Mouse (Mus musculus) embryonic facial prominence, embryonic 14.5 days (tissue): ENCODE results near the gene Gm14862. TPM values are rescaled to one million over a fixed set of nuclear protein-coding genes. Genes with fewer than 3 reads are reported as not detected.
A peak's percentile ranks its signal among the peaks of the same experiment; 100 is the strongest.

Source experiments
- ATAC-seq: fragments of 200-750 bp; cut with Nextera tagmentation; 2 replicates; pipeline ENCODE4 v1.8.0; 2017; ENCODE audit warnings: low read depth, moderate number of reproducible peaks, moderate TSS enrichment
- DNase-seq: peaks from one replicate; pipeline ENCODE4 v3.0.0-alpha.2; 2015; ENCODE audit warnings: low spot score
- H3K27ac ChIP-seq: fragments of 300-500 bp; sonication (generic); replicated peaks from 2 replicates; pipeline ENCODE4 v1.5.1; 2014; ENCODE audit warnings: low read depth, mild to moderate bottlenecking, low read length, moderate library complexity
- H3K27me3 ChIP-seq: fragments of 300-500 bp; sonication (generic); replicated peaks from 2 replicates; pipeline ENCODE4 v1.6.1; 2014; ENCODE audit warnings: low read length; ENCODE audit not compliant: control insufficient read depth, insufficient read depth
- H3K36me3 ChIP-seq: fragments of 300-500 bp; sonication (generic); 2 replicates; pipeline ENCODE4 v1.6.1; 2014; ENCODE audit warnings: low read length, mixed read lengths; ENCODE audit not compliant: control insufficient read depth, insufficient read depth
- H3K4me1 ChIP-seq: fragments of 300-500 bp; sonication (generic); 2 replicates; pipeline ENCODE4 v1.6.1; 2014; ENCODE audit warnings: antibody characterized with exemption, low read length; ENCODE audit not compliant: control insufficient read depth, insufficient read depth
- H3K4me2 ChIP-seq: fragments of 300-500 bp; sonication (generic); 2 replicates; pipeline ENCODE4 v1.6.1; 2014; ENCODE audit warnings: low read depth, mild to moderate bottlenecking, low read length, moderate library complexity, mixed read lengths
- H3K4me3 ChIP-seq: fragments of 300-500 bp; sonication (generic); 2 replicates; pipeline ENCODE4 v1.5.1; 2014; ENCODE audit warnings: low read depth, mild to moderate bottlenecking, low read length
- H3K9ac ChIP-seq: fragments of 300-500 bp; sonication (generic); 2 replicates; pipeline ENCODE4 v1.6.1; 2014; ENCODE audit warnings: low read depth, mild to moderate bottlenecking, low read length, moderate library complexity, mixed read lengths
- H3K9me3 ChIP-seq: fragments of 300-500 bp; sonication (generic); 2 replicates; pipeline ENCODE4 v1.6.1; 2016; ENCODE audit warnings: low read length; ENCODE audit not compliant: control insufficient read depth
- WGBS: fragments of 180-500 bp; shearing (Covaris S2); extraction: QIAGEN DNeasy Blood & Tissue Kit; methylation state at CpG from one replicate; pipeline ENCODE4 v1.1.7; 2014; 5-methylcytosine and 5-hydroxymethylcytosine counted together
- polyA plus RNA-seq: library from polyadenylated mRNA; unstranded; fragments of >200 nt; fragmentation: Nextera tagmentation; extraction: Ambion mirVana; gene quantifications from 2 replicates; pipeline ENCODE4 v1.2.1, GENCODE M21; 2014

The Gm14862 gene
- polyA plus RNA-seq, 1 experiment from 2014 or later, result not detected

GRCm38 (mm10) chrX:9244603-9245336 is 11.9 kb downstream of the Gm14862 start:
- no peak overlapping the region for H3K4me2 ChIP-seq
- DNase-seq (no peak), ATAC-seq (no peak)
- WGBS, result 62% methylated on average over 12 of the region's 12 CpGs
- H3K4me3 ChIP-seq, result no peak overlapping the region
- no peak overlapping the region for H3K9ac ChIP-seq
- no peak overlapping the region for H3K27ac ChIP-seq
- H3K27me3 ChIP-seq, result no peaks in the 10 kb centered on the region
- H3K9me3 ChIP-seq, result no peaks in the 10 kb centered on the region
- H3K36me3 ChIP-seq, result no peaks in the 10 kb centered on the region
- no peaks in the 10 kb centered on the region for H3K4me1 ChIP-seq

GRCm38 (mm10) chrX:9243381-9243864 is 13.3 kb downstream of the Gm14862 start:
- ATAC-seq (peak; percentile 71; the same call in 1 of the 2 replicates), DNase-seq (peak; percentile 75)
- no peak overlapping the region for H3K27ac ChIP-seq
- H3K27me3 ChIP-seq, result no peaks in the 10 kb centered on the region
- no peak overlapping the region for H3K4me2 ChIP-seq
- no peaks in the 10 kb centered on the region for H3K9me3 ChIP-seq
- H3K4me1 ChIP-seq, result no peaks in the 10 kb centered on the region
- WGBS, result 36% methylated on average over 8 of the region's 8 CpGs
- H3K36me3 ChIP-seq, result no peaks in the 10 kb centered on the region
- H3K9ac ChIP-seq, result no peak overlapping the region
- H3K4me3 ChIP-seq, result no peak overlapping the region

DNA sequence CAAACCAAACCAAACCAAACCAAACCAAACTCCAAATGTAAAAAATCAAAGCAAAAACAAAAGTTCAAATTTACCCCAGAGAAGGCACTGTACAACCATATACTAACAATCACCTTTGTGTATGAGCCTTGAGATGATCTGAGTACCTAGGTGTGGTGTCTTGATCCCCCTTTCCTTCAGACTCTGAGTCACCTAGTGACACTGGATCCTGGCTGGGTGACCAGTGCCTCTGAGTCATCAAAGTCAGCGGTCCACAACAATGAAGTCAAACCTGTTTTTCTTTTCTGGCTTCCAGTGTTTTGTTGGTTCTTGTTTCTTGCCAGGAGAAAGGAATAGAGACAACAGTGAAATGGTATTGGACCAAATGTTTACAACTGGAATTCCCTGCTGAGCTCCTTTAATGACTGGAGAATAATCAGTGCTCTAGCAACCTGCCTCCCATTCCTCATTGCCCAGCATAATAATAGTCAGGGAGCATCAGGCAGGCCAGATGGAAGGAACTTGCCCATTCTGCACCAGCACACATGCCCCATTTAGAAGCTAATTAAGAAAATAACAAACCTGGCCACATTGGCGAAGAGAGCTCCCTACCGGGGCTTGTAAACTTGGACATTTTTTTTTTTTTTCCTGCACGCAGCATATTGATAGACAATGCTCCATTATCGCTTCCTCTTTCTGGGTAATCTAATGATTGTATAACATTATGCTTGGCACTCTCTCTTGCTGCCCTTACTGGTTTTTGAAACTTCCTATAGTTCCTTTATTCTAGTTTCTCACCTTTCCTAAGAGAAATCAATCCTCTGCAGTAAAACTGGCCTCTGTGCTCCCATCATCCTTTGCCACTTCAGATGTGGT is 15.7 kb downstream of the Gm14862 start:
- no peaks in the 10 kb centered on the region for H3K27me3 ChIP-seq
- 78% methylated on average over 5 of the region's 5 CpGs for WGBS
- H3K36me3 ChIP-seq, result no peaks in the 10 kb centered on the region
- no peak overlapping the region for H3K27ac ChIP-seq
- no peak overlapping the region for H3K9ac ChIP-seq
- DNase-seq, result no peak
- H3K4me3 ChIP-seq, result no peak overlapping the region
- ATAC-seq, result no peak
- no peaks in the 10 kb centered on the region for H3K9me3 ChIP-seq
- H3K4me1 ChIP-seq, result no peaks in the 10 kb centered on the region
- no peak overlapping the region for H3K4me2 ChIP-seq

- H3K4me3 ChIP-seq, result no peak overlapping the region
- no peaks in the 10 kb centered on the region for H3K9me3 ChIP-seq
- H3K27ac ChIP-seq, result no peak overlapping the region
- DNase-seq, result no peak
- H3K4me2 ChIP-seq, result no peak overlapping the region
- H3K4me1 ChIP-seq, result no peaks in the 10 kb centered on the region
- no peak for ATAC-seq
- H3K36me3 ChIP-seq, result no peaks in the 10 kb centered on the region
- H3K9ac ChIP-seq, result no peak overlapping the region
- WGBS, result 76% methylated on average over 2 of the region's 2 CpGs
- H3K27me3 ChIP-seq, result no peaks in the 10 kb centered on the region
Measured at GRCm38 (mm10) chrX:9227105-9227504, 29.6 kb downstream of the Gm14862 start.

DNA sequence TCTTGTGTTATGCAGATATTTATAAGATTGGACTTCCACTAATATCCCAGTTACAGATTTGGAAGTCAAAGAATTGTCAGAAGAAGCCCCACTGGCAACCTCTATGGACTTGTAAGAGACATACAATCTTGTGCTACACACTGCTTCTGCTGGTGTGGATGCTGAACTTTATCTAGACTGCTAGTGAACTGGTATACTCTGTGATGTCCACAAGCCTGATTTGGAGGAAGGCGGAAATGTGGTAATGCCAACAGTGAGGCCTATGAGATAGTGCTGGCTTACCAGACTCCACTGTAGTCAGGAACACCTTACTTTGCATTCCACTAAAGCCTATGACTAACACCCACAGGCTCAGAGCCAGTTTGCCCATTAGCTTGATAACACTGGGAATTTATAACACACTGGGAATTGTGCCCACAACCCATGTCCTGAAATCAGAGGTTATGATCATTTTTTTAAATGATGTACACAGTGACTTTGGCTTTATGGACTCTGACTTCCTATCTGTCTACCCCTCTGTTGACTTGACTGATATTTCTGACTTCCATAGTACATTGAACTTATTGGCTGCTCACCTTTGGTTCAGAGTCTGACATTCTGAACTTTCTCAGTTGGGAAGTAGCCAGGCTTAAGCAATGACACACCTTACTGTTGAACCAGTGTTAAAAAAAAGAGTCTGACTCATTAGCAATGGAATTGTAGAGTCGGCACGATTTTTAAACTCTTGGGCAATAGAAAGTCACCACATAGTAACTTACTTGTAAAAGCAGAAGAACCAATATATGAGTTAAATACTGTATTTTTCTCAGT is 34.1 kb downstream of the Gm14862 start:
- Histone ChIP-seq H3K4me2 (no peak overlapping the region), H3K9me3 (no peaks in the 10 kb centered on the region), H3K9ac (no peak overlapping the region), H3K27ac (no peak overlapping the region), H3K4me1 (no peaks in the 10 kb centered on the region), H3K36me3 (no peaks in the 10 kb centered on the region), H3K4me3 (no peak overlapping the region), H3K27me3 (no peaks in the 10 kb centered on the region)
- ATAC-seq, result no peak
- DNase-seq, result no peak
- 83% methylated on average over 3 of the region's 3 CpGs for WGBS

- Histone ChIP-seq H3K9me3 (no peaks in the 10 kb centered on the region), H3K27ac (no peak overlapping the region), H3K4me3 (no peak overlapping the region), H3K9ac (no peak overlapping the region), H3K4me1 (no peaks in the 10 kb centered on the region), H3K4me2 (no peak overlapping the region), H3K36me3 (no peaks in the 10 kb centered on the region), H3K27me3 (no peaks in the 10 kb centered on the region)
- no peak for ATAC-seq
- 59% methylated on average over 4 of the region's 4 CpGs for WGBS
- no peak for DNase-seq
Measured at GRCm38 (mm10) chrX:9221736-9222135, 35.0 kb downstream of the Gm14862 start.

DNA sequence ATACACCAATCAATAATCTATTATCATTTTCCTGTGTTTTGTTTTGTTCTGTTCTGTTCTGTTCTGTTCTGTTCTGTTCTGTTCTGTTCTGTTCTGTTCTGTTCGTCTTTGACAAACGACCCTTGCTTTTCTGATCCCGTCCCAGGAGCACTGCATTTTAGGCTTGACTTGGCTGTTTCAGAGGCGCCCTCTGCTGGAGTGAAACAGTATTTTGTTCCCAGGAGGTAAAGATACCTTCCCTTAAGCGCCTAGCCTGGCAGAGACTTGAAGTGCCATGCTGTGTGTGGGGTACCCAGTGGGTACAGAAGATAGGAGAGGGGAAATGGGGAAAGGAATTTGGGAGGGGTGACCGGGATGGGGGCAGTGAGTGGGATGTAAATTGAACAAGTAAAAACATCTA is 35.5 kb downstream of the Gm14862 start:
- no peaks in the 10 kb centered on the region for H3K27me3 ChIP-seq
- DNase-seq (peak; percentile 40), ATAC-seq (no peak)
- no peak overlapping the region for H3K4me3 ChIP-seq
- no peaks in the 10 kb centered on the region for H3K36me3 ChIP-seq
- no peak overlapping the region for H3K4me2 ChIP-seq
- no peak overlapping the region for H3K27ac ChIP-seq
- 31% methylated on average over 6 of the region's 6 CpGs for WGBS
- no peaks in the 10 kb centered on the region for H3K9me3 ChIP-seq
- no peak overlapping the region for H3K9ac ChIP-seq
- no peaks in the 10 kb centered on the region for H3K4me1 ChIP-seq

DNA sequence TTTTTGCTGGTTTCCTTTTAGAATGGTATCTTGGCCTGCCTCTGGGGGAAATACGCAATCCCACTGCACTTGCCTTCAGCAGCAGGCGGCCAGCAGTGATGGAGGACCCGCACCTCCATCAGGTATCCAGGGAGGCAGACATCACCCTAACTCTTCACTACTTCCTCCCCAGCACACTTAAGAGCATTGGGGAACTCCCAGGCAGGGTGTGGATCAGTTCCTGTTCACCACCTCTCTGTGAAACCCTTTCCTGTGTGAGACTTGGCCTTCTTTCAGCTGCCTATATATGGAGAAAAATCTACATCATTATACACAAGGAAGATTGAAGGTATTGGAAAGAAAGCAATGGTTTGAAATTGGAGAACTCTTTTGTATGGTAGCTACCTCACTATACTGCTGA is 37.1 kb downstream of the Gm14862 start:
- WGBS, result 85% methylated on average over 3 of the region's 3 CpGs
- DNase-seq (no peak), ATAC-seq (no peak)
- no peak overlapping the region for H3K9ac ChIP-seq
- H3K4me3 ChIP-seq, result no peak overlapping the region
- no peaks in the 10 kb centered on the region for H3K27me3 ChIP-seq
- H3K4me1 ChIP-seq, result no peaks in the 10 kb centered on the region
- no peak overlapping the region for H3K27ac ChIP-seq
- no peaks in the 10 kb centered on the region for H3K36me3 ChIP-seq
- H3K9me3 ChIP-seq, result no peaks in the 10 kb centered on the region
- H3K4me2 ChIP-seq, result no peak overlapping the region
